Mouse (Mus musculus): ENCODE measurements around the gene Cfap99. TPM values are rescaled to one million over a fixed set of nuclear protein-coding genes. Genes with fewer than 3 reads are reported as not detected.

Cfap99 gene
- polyA plus RNA-seq, 1 experiment from 2014 or later: not detected

- Histone ChIP-seq H3K36me3 (no peaks in the 10 kb centered on the region), H3K4me1 (peaks cover 16% of the 10 kb centered on the region), H3K4me3 (replicated peaks) (no peak overlapping the region), H3K27me3 (replicated peaks) (no peaks in the 10 kb centered on the region), H3K9me3 (no peaks in the 10 kb centered on the region), H3K4me2 (no peak overlapping the region), H3K9ac (no peak overlapping the region), H3K27ac (no peak overlapping the region)
- no peak for ATAC-seq (ENCODE audit: insufficient read depth, low FRiP score, low read depth)
Observed at GRCm38 (mm10) chr5:34372141-34372540, 83.7 kb downstream of the Cfap99 start.

DNA sequence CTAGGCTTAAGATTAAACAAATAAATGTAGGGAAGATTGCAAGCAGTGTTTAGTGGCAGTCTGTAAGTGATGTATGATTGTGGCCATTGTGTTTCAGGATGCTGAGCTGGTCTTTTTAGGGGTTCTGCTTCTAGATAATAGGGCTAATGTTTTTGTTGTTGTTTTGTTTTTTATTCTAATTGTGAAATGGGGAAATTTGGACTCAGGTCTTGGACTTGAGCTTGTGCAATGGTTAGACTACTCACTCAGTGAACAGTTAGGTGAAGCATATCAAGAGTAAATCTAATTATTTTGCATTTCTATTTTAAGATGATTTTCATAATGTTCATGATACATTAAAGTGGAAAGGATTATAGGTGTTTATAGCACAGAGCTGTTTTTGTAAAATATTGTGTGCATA lies 84.1 kb downstream of the Cfap99 start:
- H3K4me2 ChIP-seq: no peak overlapping the region
- no peaks in the 10 kb centered on the region for H3K27me3 ChIP-seq (replicated peaks)
- no peak overlapping the region for H3K27ac ChIP-seq
- ATAC-seq (ENCODE audit: insufficient read depth, low FRiP score, low read depth): no peak
- H3K9ac ChIP-seq: no peak overlapping the region
- H3K9me3 ChIP-seq: no peaks in the 10 kb centered on the region
- H3K4me3 ChIP-seq (replicated peaks): no peak overlapping the region
- peaks cover 16% of the 10 kb centered on the region for H3K4me1 ChIP-seq
- H3K36me3 ChIP-seq: no peaks in the 10 kb centered on the region

Other genes with a start within 250 kb of the Cfap99 start
- 0.81 and 0.92 TPM in 2 replicates for gene Poln, start 119.2 kb upstream of the Cfap99 start, polyA plus RNA-seq (2015; fragmentation: Nextera tagmentation; extraction: Ambion mirVana)
- 33.7 and 35.9 TPM in 2 replicates for gene Haus3, start 119.1 kb upstream of the Cfap99 start, polyA plus RNA-seq (2015; fragmentation: Nextera tagmentation; extraction: Ambion mirVana)
- 28.7 and 34.7 TPM in 2 replicates for gene Mxd4, start 100.9 kb upstream of the Cfap99 start, polyA plus RNA-seq (2015; fragmentation: Nextera tagmentation; extraction: Ambion mirVana)
- 0.53 and 0.62 TPM in 2 replicates for gene Zfyve28, start 151 bp upstream of the Cfap99 start, polyA plus RNA-seq (2015; fragmentation: Nextera tagmentation; extraction: Ambion mirVana)
- gene Rnf4, start 47.7 kb downstream of the Cfap99 start, polyA plus RNA-seq (2015; fragmentation: Nextera tagmentation; extraction: Ambion mirVana): 138 and 151 TPM in 2 replicates
- 10.3 and 11.8 TPM in 2 replicates for gene Fam193a, start 81.3 kb downstream of the Cfap99 start, polyA plus RNA-seq (2015; fragmentation: Nextera tagmentation; extraction: Ambion mirVana)
- gene Tnip2, start 225.4 kb downstream of the Cfap99 start, polyA plus RNA-seq (2015; fragmentation: Nextera tagmentation; extraction: Ambion mirVana): 22.9 and 23.2 TPM in 2 replicates
- 5.9 and 10.9 TPM in 2 replicates for gene Sh3bp2, start 237.2 kb downstream of the Cfap99 start, polyA plus RNA-seq (2015; fragmentation: Nextera tagmentation; extraction: Ambion mirVana)